Mouse (Mus musculus): Measurements from ENCODE around the gene Lrfn3. TPM values are rescaled to one million over a fixed set of nuclear protein-coding genes. Genes with fewer than 3 reads are reported as not detected.

The Lrfn3 gene
- polyA plus RNA-seq, 1 experiment, result 1.1 TPM

- Histone ChIP-seq H3K4me1 (replicated peaks; ENCODE audit: control insufficient read depth, insufficient read depth, low read length) (peaks cover 26% of the 10 kb centered on the region), H3K27ac (ENCODE audit: control insufficient read depth, insufficient read depth, low read length) (no peak overlapping the region), H3K4me3 (ENCODE audit: control insufficient read depth, insufficient read depth, low read length) (no peak overlapping the region), H3K27me3 (ENCODE audit: control insufficient read depth, insufficient read depth, low read length) (no peaks in the 10 kb centered on the region), H3K36me3 (ENCODE audit: control insufficient read depth, insufficient read depth, low read length) (no peaks in the 10 kb centered on the region)
- TF ChIP-seq POLR2A (IDR thresholded peaks at IDR 0.05; ENCODE audit: control insufficient read depth, extremely low read depth, insufficient read depth, low read length, poor library complexity), result no peak
- no peak for TF ChIP-seq CTCF (IDR thresholded peaks at IDR 0.05; ENCODE audit: borderline replicate concordance, control insufficient read depth, extremely low read depth, insufficient read depth, low read length, poor library complexity)
- DNase-seq, result no peak
- 92% methylated on average over 6 of the region's 6 CpGs for WGBS
These were observed 26.9 kb downstream of the Lrfn3 start for GRCm38 (mm10) chr7:30335688-30336087.

- Histone ChIP-seq H3K4me1 (replicated peaks; ENCODE audit: control insufficient read depth, insufficient read depth, low read length) (peaks cover 26% of the 10 kb centered on the region), H3K27ac (ENCODE audit: control insufficient read depth, insufficient read depth, low read length) (no peak overlapping the region), H3K27me3 (ENCODE audit: control insufficient read depth, insufficient read depth, low read length) (no peaks in the 10 kb centered on the region), H3K36me3 (ENCODE audit: control insufficient read depth, insufficient read depth, low read length) (no peaks in the 10 kb centered on the region), H3K4me3 (ENCODE audit: control insufficient read depth, insufficient read depth, low read length) (no peak overlapping the region)
- DNase-seq, result no peak
- TF ChIP-seq CTCF (IDR thresholded peaks at IDR 0.05; ENCODE audit: borderline replicate concordance, control insufficient read depth, extremely low read depth, insufficient read depth, low read length, poor library complexity), result no peak
- no peak for TF ChIP-seq POLR2A (IDR thresholded peaks at IDR 0.05; ENCODE audit: control insufficient read depth, extremely low read depth, insufficient read depth, low read length, poor library complexity)
- WGBS, result 77% methylated on average over 5 of the region's 5 CpGs
These were observed 28.0 kb downstream of the Lrfn3 start for GRCm38 (mm10) chr7:30334563-30334962.

DNA sequence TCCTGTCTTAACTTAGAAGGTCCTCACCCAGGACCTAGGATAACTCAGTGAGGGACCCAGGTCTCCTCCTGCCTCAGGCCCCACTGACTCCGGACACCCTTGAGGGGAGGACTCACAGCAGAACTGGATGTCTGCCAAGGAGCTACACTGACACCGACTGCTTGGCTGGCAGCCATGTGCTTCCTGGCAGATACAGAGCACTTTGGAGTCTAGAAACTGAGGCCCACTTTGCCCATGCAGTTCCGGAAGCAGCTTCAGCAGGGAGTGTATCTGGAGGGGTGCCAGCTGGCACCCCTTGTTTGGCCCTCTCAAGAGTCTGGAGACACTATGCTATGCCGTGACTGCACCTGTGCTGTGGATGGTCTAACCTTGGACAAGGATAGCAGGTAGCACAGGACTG, 29.1 kb downstream of the Lrfn3 start:
- H3K27ac ChIP-seq (ENCODE audit: control insufficient read depth, insufficient read depth, low read length), result peak overlapping the region; percentile 75
- H3K4me3 ChIP-seq (ENCODE audit: control insufficient read depth, insufficient read depth, low read length), result no peak overlapping the region
- peaks cover 26% of the 10 kb centered on the region for H3K4me1 ChIP-seq (replicated peaks; ENCODE audit: control insufficient read depth, insufficient read depth, low read length)
- H3K36me3 ChIP-seq (ENCODE audit: control insufficient read depth, insufficient read depth, low read length), result no peaks in the 10 kb centered on the region
- 2% methylated on average over 4 of the region's 4 CpGs for WGBS
- DNase-seq, result peak; percentile 45
- TF ChIP-seq CTCF (IDR thresholded peaks at IDR 0.05; ENCODE audit: borderline replicate concordance, control insufficient read depth, extremely low read depth, insufficient read depth, low read length, poor library complexity), result no peak
- no peak for TF ChIP-seq POLR2A (IDR thresholded peaks at IDR 0.05; ENCODE audit: control insufficient read depth, extremely low read depth, insufficient read depth, low read length, poor library complexity)
- no peaks in the 10 kb centered on the region for H3K27me3 ChIP-seq (ENCODE audit: control insufficient read depth, insufficient read depth, low read length)

- TF ChIP-seq POLR2A (IDR thresholded peaks at IDR 0.05; ENCODE audit: control insufficient read depth, extremely low read depth, insufficient read depth, low read length, poor library complexity) (no peak), CTCF (IDR thresholded peaks at IDR 0.05; ENCODE audit: borderline replicate concordance, control insufficient read depth, extremely low read depth, insufficient read depth, low read length, poor library complexity) (no peak)
- Histone ChIP-seq H3K27me3 (ENCODE audit: control insufficient read depth, insufficient read depth, low read length) (no peaks in the 10 kb centered on the region), H3K36me3 (ENCODE audit: control insufficient read depth, insufficient read depth, low read length) (no peaks in the 10 kb centered on the region), H3K4me1 (replicated peaks; ENCODE audit: control insufficient read depth, insufficient read depth, low read length) (peaks cover 26% of the 10 kb centered on the region), H3K4me3 (ENCODE audit: control insufficient read depth, insufficient read depth, low read length) (no peak overlapping the region), H3K27ac (ENCODE audit: control insufficient read depth, insufficient read depth, low read length) (peak overlapping the region; percentile 64)
- no peak for DNase-seq
- 25% methylated on average over 18 of the region's 18 CpGs for WGBS
These were observed 29.8 kb downstream of the Lrfn3 start for GRCm38 (mm10) chr7:30332622-30333259.

DNA sequence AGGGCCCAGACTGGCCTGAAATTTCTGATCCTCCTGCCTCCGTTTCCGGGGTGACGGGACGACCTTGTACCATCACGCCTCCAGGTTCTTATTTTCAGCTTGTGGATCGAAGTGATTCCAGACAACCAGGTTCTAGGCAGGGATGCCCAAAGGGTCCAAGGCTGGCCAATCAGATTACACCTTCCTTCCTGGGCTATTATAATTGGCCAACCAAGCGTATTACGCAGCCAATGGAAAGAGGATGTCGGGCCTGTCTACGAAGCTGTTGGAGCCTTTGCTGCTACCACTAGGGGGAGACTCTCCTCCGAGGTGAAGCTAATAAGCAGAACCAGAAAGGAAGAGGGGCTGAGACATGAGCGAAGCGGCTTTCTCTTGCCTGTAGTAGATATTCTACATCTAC, 30.7 kb downstream of the Lrfn3 start:
- no peak overlapping the region for H3K27ac ChIP-seq (ENCODE audit: control insufficient read depth, insufficient read depth, low read length)
- WGBS, result 14% methylated on average over 13 of the region's 13 CpGs
- H3K4me3 ChIP-seq (ENCODE audit: control insufficient read depth, insufficient read depth, low read length), result no peak overlapping the region
- peaks cover 30% of the 10 kb centered on the region for H3K4me1 ChIP-seq (replicated peaks; ENCODE audit: control insufficient read depth, insufficient read depth, low read length)
- TF ChIP-seq CTCF (IDR thresholded peaks at IDR 0.05; ENCODE audit: borderline replicate concordance, control insufficient read depth, extremely low read depth, insufficient read depth, low read length, poor library complexity) (peak; percentile 54; the same call in 1 of the 2 replicates), POLR2A (IDR thresholded peaks at IDR 0.05; ENCODE audit: control insufficient read depth, extremely low read depth, insufficient read depth, low read length, poor library complexity) (no peak)
- H3K27me3 ChIP-seq (ENCODE audit: control insufficient read depth, insufficient read depth, low read length), result no peaks in the 10 kb centered on the region
- no peaks in the 10 kb centered on the region for H3K36me3 ChIP-seq (ENCODE audit: control insufficient read depth, insufficient read depth, low read length)
- peak; percentile 75 for DNase-seq

DNA sequence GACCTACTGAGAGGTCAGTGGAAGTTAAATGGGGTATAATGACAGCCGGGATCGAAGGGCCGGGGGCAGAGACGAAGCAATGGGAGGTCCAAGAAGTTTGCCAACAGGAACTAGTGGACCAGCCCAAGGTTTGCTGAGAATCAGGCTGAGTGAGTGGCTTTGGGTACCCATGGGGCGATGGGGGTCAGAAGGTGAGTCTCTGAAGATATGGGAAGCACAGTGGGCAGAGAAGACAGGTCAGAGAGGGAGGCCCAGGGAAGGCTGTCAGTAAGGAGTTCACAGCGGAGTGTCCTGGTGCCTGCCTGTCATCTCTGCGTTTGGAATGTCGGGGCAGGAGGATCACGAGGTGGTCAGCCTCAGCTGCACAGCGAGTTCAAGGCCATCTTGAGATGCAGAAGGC, 34.2 kb downstream of the Lrfn3 start:
- 89% methylated on average over 10 of the region's 10 CpGs for WGBS
- Histone ChIP-seq H3K4me1 (replicated peaks; ENCODE audit: control insufficient read depth, insufficient read depth, low read length) (peaks cover 20% of the 10 kb centered on the region), H3K27ac (ENCODE audit: control insufficient read depth, insufficient read depth, low read length) (no peak overlapping the region), H3K4me3 (ENCODE audit: control insufficient read depth, insufficient read depth, low read length) (no peak overlapping the region), H3K27me3 (ENCODE audit: control insufficient read depth, insufficient read depth, low read length) (no peaks in the 10 kb centered on the region), H3K36me3 (ENCODE audit: control insufficient read depth, insufficient read depth, low read length) (no peaks in the 10 kb centered on the region)
- DNase-seq, result no peak
- TF ChIP-seq POLR2A (IDR thresholded peaks at IDR 0.05; ENCODE audit: control insufficient read depth, extremely low read depth, insufficient read depth, low read length, poor library complexity) (no peak), CTCF (IDR thresholded peaks at IDR 0.05; ENCODE audit: borderline replicate concordance, control insufficient read depth, extremely low read depth, insufficient read depth, low read length, poor library complexity) (no peak)

- Histone ChIP-seq H3K36me3 (ENCODE audit: control insufficient read depth, insufficient read depth, low read length) (no peaks in the 10 kb centered on the region), H3K27ac (ENCODE audit: control insufficient read depth, insufficient read depth, low read length) (no peak overlapping the region)
- WGBS, result 77% methylated on average over 15 of the region's 15 CpGs
These were observed 35.4 kb downstream of the Lrfn3 start for GRCm38 (mm10) chr7:30327140-30327539.

More at GRCm38 (mm10) chr7:30327140-30327539, 35.4 kb downstream of the Lrfn3 start:
- DNase-seq, result no peak
- H3K4me1 ChIP-seq (replicated peaks; ENCODE audit: control insufficient read depth, insufficient read depth, low read length), result peaks cover 13% of the 10 kb centered on the region
- no peak overlapping the region for H3K4me3 ChIP-seq (ENCODE audit: control insufficient read depth, insufficient read depth, low read length)
- TF ChIP-seq CTCF (IDR thresholded peaks at IDR 0.05; ENCODE audit: borderline replicate concordance, control insufficient read depth, extremely low read depth, insufficient read depth, low read length, poor library complexity) (no peak), POLR2A (IDR thresholded peaks at IDR 0.05; ENCODE audit: control insufficient read depth, extremely low read depth, insufficient read depth, low read length, poor library complexity) (no peak)
- no peaks in the 10 kb centered on the region for H3K27me3 ChIP-seq (ENCODE audit: control insufficient read depth, insufficient read depth, low read length)

Measured in thymus, adult 2 months (tissue).